Mouse (Mus musculus) liver, embryonic 12.5 days (tissue): ENCODE data around the gene Adamts14. TPM values are rescaled to one million over a fixed set of nuclear protein-coding genes. Genes with fewer than 3 reads are reported as not detected.

Experiments
- ATAC-seq: fragments of 200-750 bp; cut with Nextera tagmentation; 2 replicates; pipeline ENCODE4 v1.8.0; 2017; ENCODE audit warnings: moderate number of reproducible peaks, mild to moderate bottlenecking, moderate library complexity
- H3K27ac ChIP-seq: fragments of 300-500 bp; sonication (generic); 2 replicates; pipeline ENCODE4 v1.5.1; 2016; ENCODE audit warnings: mild to moderate bottlenecking
- H3K27me3 ChIP-seq: fragments of 300-500 bp; sonication (generic); replicated peaks from 2 replicates; pipeline ENCODE4 v1.6.1; 2016; ENCODE audit warnings: mild to moderate bottlenecking, moderate library complexity
- H3K36me3 ChIP-seq: fragments of 300-500 bp; sonication (generic); 2 replicates; pipeline ENCODE4 v1.6.1; 2016; ENCODE audit warnings: mild to moderate bottlenecking, moderate library complexity
- H3K4me1 ChIP-seq: fragments of 300-500 bp; sonication (generic); 2 replicates; pipeline ENCODE4 v1.6.1; 2016
- H3K4me2 ChIP-seq: fragments of 300-500 bp; sonication (generic); 2 replicates; pipeline ENCODE4 v1.6.1; 2016; ENCODE audit warnings: mild to moderate bottlenecking, moderate library complexity
- H3K4me3 ChIP-seq: fragments of 300-500 bp; sonication (generic); 2 replicates; pipeline ENCODE4 v1.5.1; 2016; ENCODE audit warnings: mild to moderate bottlenecking, moderate library complexity
- H3K9ac ChIP-seq: fragments of 300-500 bp; sonication (generic); 2 replicates; pipeline ENCODE4 v1.6.1; 2016; ENCODE audit warnings: mild to moderate bottlenecking, moderate library complexity
- H3K9me3 ChIP-seq: fragments of 300-500 bp; sonication (generic); replicated peaks from 2 replicates; pipeline ENCODE4 v1.6.1; 2016; ENCODE audit warnings: mild to moderate bottlenecking, moderate library complexity
- WGBS: fragments of 180-500 bp; shearing (Covaris S2); methylation state at CpG from one replicate; pipeline ENCODE4 v1.1.7; 2016; ENCODE audit not compliant: insufficient replicate concordance; 5-methylcytosine and 5-hydroxymethylcytosine counted together
- polyA plus RNA-seq: library from polyadenylated mRNA; unstranded; fragments of >200 nt; fragmentation: Nextera tagmentation; extraction: Ambion mirVana; gene quantifications from 2 replicates; pipeline ENCODE4 v1.2.1, GENCODE M21; 2016

Gene Adamts14
- polyA plus RNA-seq, 1 experiment from 2014 or later, result 0.27 TPM

GRCm38 (mm10) chr10:61273844-61274215, 592 bp upstream of the Adamts14 start:
- Histone ChIP-seq H3K36me3 (no peaks in the 10 kb centered on the region), H3K27ac (no peak overlapping the region), H3K4me2 (peak overlapping the region; percentile 66), H3K9ac (no peak overlapping the region), H3K27me3 (peaks cover 61% of the 10 kb centered on the region), H3K9me3 (no peaks in the 10 kb centered on the region), H3K4me3 (no peak overlapping the region), H3K4me1 (peaks cover 5% of the 10 kb centered on the region; the same call in 1 of the 2 replicates)
- 40% methylated on average over 7 of the region's 7 CpGs for WGBS
- ATAC-seq, result no peak

- no peak for ATAC-seq
- Histone ChIP-seq H3K27me3 (peaks cover 56% of the 10 kb centered on the region), H3K27ac (no peak overlapping the region), H3K4me2 (peak overlapping the region; percentile 66), H3K4me1 (peaks cover 5% of the 10 kb centered on the region; the same call in 1 of the 2 replicates), H3K36me3 (no peaks in the 10 kb centered on the region), H3K4me3 (peak overlapping the region; percentile 50), H3K9ac (no peak overlapping the region), H3K9me3 (no peaks in the 10 kb centered on the region)
- 47% methylated on average over 5 of the region's 5 CpGs for WGBS
These were observed 607 bp downstream of the Adamts14 start for GRCm38 (mm10) chr10:61272631-61273030.

- peaks cover 5% of the 10 kb centered on the region; the same call in 1 of the 2 replicates for H3K4me1 ChIP-seq
- H3K9ac ChIP-seq, result no peak overlapping the region
- H3K27me3 ChIP-seq, result peaks cover 56% of the 10 kb centered on the region
- no peak for ATAC-seq
- 32% methylated on average over 8 of the region's 8 CpGs for WGBS
- no peak overlapping the region for H3K4me3 ChIP-seq
- no peaks in the 10 kb centered on the region for H3K9me3 ChIP-seq
- H3K4me2 ChIP-seq, result no peak overlapping the region
- no peaks in the 10 kb centered on the region for H3K36me3 ChIP-seq
- H3K27ac ChIP-seq, result no peak overlapping the region
These were observed 1.1 kb downstream of the Adamts14 start for GRCm38 (mm10) chr10:61272089-61272626.

- ATAC-seq, result no peak
- H3K4me3 ChIP-seq, result no peak overlapping the region
- H3K9me3 ChIP-seq, result no peaks in the 10 kb centered on the region
- H3K27ac ChIP-seq, result no peak overlapping the region
- no peaks in the 10 kb centered on the region for H3K36me3 ChIP-seq
- H3K9ac ChIP-seq, result no peak overlapping the region
- WGBS, result 68% methylated on average over 5 of the region's 5 CpGs
- peaks cover 23% of the 10 kb centered on the region for H3K27me3 ChIP-seq
- no peak overlapping the region for H3K4me2 ChIP-seq
- no peaks in the 10 kb centered on the region for H3K4me1 ChIP-seq
These were observed 5.9 kb downstream of the Adamts14 start for GRCm38 (mm10) chr10:61267378-61267777.

GRCm38 (mm10) chr10:61263606-61264005, 9.6 kb downstream of the Adamts14 start:
- Histone ChIP-seq H3K27me3 (peaks cover 12% of the 10 kb centered on the region; the same call in 1 of the 2 replicates), H3K36me3 (no peaks in the 10 kb centered on the region), H3K27ac (no peak overlapping the region), H3K9ac (no peak overlapping the region), H3K4me1 (no peaks in the 10 kb centered on the region), H3K4me2 (no peak overlapping the region), H3K4me3 (no peak overlapping the region), H3K9me3 (no peaks in the 10 kb centered on the region)
- WGBS, result 63% methylated on average over 8 of the region's 8 CpGs
- no peak for ATAC-seq

- Histone ChIP-seq H3K27ac (no peak overlapping the region), H3K9ac (no peak overlapping the region), H3K4me3 (no peak overlapping the region), H3K4me2 (no peak overlapping the region), H3K27me3 (peaks cover 12% of the 10 kb centered on the region; the same call in 1 of the 2 replicates), H3K4me1 (no peaks in the 10 kb centered on the region), H3K9me3 (no peaks in the 10 kb centered on the region), H3K36me3 (no peaks in the 10 kb centered on the region)
- WGBS, result 29% methylated on average over 13 of the region's 13 CpGs
- no peak for ATAC-seq
These were observed 11.7 kb downstream of the Adamts14 start for GRCm38 (mm10) chr10:61261229-61262156.

- 53% methylated on average over 1 of the region's 1 CpGs for WGBS
- Histone ChIP-seq H3K4me1 (no peaks in the 10 kb centered on the region), H3K9ac (no peak overlapping the region), H3K27me3 (peaks cover 8% of the 10 kb centered on the region; the same call in 1 of the 2 replicates), H3K36me3 (no peaks in the 10 kb centered on the region), H3K4me3 (no peak overlapping the region), H3K27ac (no peak overlapping the region), H3K4me2 (no peak overlapping the region), H3K9me3 (no peaks in the 10 kb centered on the region)
- no peak for ATAC-seq
These were observed 15.1 kb downstream of the Adamts14 start for GRCm38 (mm10) chr10:61258131-61258530.

- Histone ChIP-seq H3K9me3 (no peaks in the 10 kb centered on the region), H3K4me2 (no peak overlapping the region), H3K36me3 (no peaks in the 10 kb centered on the region), H3K27me3 (peaks cover 4% of the 10 kb centered on the region; the same call in 1 of the 2 replicates), H3K4me1 (no peaks in the 10 kb centered on the region), H3K9ac (no peak overlapping the region), H3K27ac (no peak overlapping the region), H3K4me3 (no peak overlapping the region)
- ATAC-seq, result no peak
- 80% methylated on average over 9 of the region's 9 CpGs for WGBS
These were observed 16.6 kb downstream of the Adamts14 start for GRCm38 (mm10) chr10:61256665-61257064.

- Histone ChIP-seq H3K9me3 (no peaks in the 10 kb centered on the region), H3K4me1 (no peaks in the 10 kb centered on the region), H3K4me3 (no peak overlapping the region), H3K9ac (no peak overlapping the region), H3K27ac (no peak overlapping the region), H3K27me3 (no peaks in the 10 kb centered on the region), H3K4me2 (no peak overlapping the region), H3K36me3 (no peaks in the 10 kb centered on the region)
- WGBS, result 70% methylated on average over 8 of the region's 8 CpGs
- no peak for ATAC-seq
These were observed 18.0 kb downstream of the Adamts14 start for GRCm38 (mm10) chr10:61255190-61255589.

- H3K4me1 ChIP-seq, result no peaks in the 10 kb centered on the region
- H3K27me3 ChIP-seq, result no peaks in the 10 kb centered on the region
- 72% methylated on average over 6 of the region's 6 CpGs for WGBS
- H3K4me3 ChIP-seq, result no peak overlapping the region
- H3K9me3 ChIP-seq, result no peaks in the 10 kb centered on the region
- H3K4me2 ChIP-seq, result no peak overlapping the region
- ATAC-seq, result no peak
- H3K36me3 ChIP-seq, result no peaks in the 10 kb centered on the region
- H3K27ac ChIP-seq, result no peak overlapping the region
- no peak overlapping the region for H3K9ac ChIP-seq
These were observed 18.5 kb downstream of the Adamts14 start for GRCm38 (mm10) chr10:61254761-61255160.

- H3K27ac ChIP-seq, result no peak overlapping the region
- H3K4me2 ChIP-seq, result no peak overlapping the region
- H3K27me3 ChIP-seq, result no peaks in the 10 kb centered on the region
- H3K4me3 ChIP-seq, result no peak overlapping the region
- no peaks in the 10 kb centered on the region for H3K36me3 ChIP-seq
- H3K9ac ChIP-seq, result no peak overlapping the region
- WGBS, result 56% methylated on average over 2 of the region's 2 CpGs
- no peak for ATAC-seq
- no peaks in the 10 kb centered on the region for H3K9me3 ChIP-seq
- H3K4me1 ChIP-seq, result no peaks in the 10 kb centered on the region
These were observed 23.3 kb downstream of the Adamts14 start for GRCm38 (mm10) chr10:61249951-61250350.

- 70% methylated on average over 13 of the region's 13 CpGs for WGBS
- no peaks in the 10 kb centered on the region for H3K27me3 ChIP-seq
- no peak for ATAC-seq
- H3K9me3 ChIP-seq, result no peaks in the 10 kb centered on the region
- H3K27ac ChIP-seq, result no peak overlapping the region
- no peak overlapping the region for H3K4me3 ChIP-seq
- no peaks in the 10 kb centered on the region for H3K4me1 ChIP-seq
- H3K9ac ChIP-seq, result no peak overlapping the region
- no peak overlapping the region for H3K4me2 ChIP-seq
- H3K36me3 ChIP-seq, result no peaks in the 10 kb centered on the region
These were observed 24.6 kb downstream of the Adamts14 start for GRCm38 (mm10) chr10:61248596-61249114.
